Mouse (Mus musculus) midbrain, embryonic 10.5 days (tissue): ENCODE measurements at regions not wholly inside any gene's neighbourhood (a gene's known extent, or its start where the extent isn't known, plus 50 kb on each side); places are given as distances from the start of the nearest gene placed in this dataset.

Experiments
- DNase-seq: peaks from one replicate; pipeline ENCODE4 v3.0.0-alpha.2; 2017; ENCODE audit warnings: low spot score
- H3K27ac ChIP-seq: fragments of 300-500 bp; sonication (generic); replicated peaks from 2 replicates; pipeline ENCODE4 v1.5.1; 2016; ENCODE audit warnings: mild to moderate bottlenecking
- H3K27me3 ChIP-seq: fragments of 300-500 bp; sonication (generic); 2 replicates; pipeline ENCODE4 v1.6.1; 2016; ENCODE audit warnings: low read depth, mild to moderate bottlenecking; ENCODE audit not compliant: poor library complexity, severe bottlenecking
- H3K36me3 ChIP-seq: fragments of 300-500 bp; sonication (generic); 2 replicates; pipeline ENCODE4 v1.6.1; 2016; ENCODE audit warnings: mild to moderate bottlenecking, moderate library complexity
- H3K4me1 ChIP-seq: fragments of 300-500 bp; sonication (generic); 2 replicates; pipeline ENCODE4 v1.6.1; 2016
- H3K4me3 ChIP-seq: fragments of 300-500 bp; sonication (generic); 2 replicates; pipeline ENCODE4 v1.5.1; 2016; ENCODE audit warnings: mild to moderate bottlenecking, moderate library complexity
- H3K9me3 ChIP-seq: fragments of 300-500 bp; sonication (generic); replicated peaks from 2 replicates; pipeline ENCODE4 v1.6.1; 2016; ENCODE audit warnings: mild to moderate bottlenecking
- WGBS: fragments of 180-500 bp; shearing (Covaris S2); methylation state at CpG from one replicate; pipeline ENCODE4 v1.1.7; 2016; 5-methylcytosine and 5-hydroxymethylcytosine counted together

GRCm38 (mm10) chr2:21035884-21036648 is 67.4 kb upstream of the Arhgap21 start:
- no peak for DNase-seq
- H3K4me1 ChIP-seq = peaks cover 16% of the 10 kb centered on the region
- no peaks in the 10 kb centered on the region for H3K36me3 ChIP-seq
- no peak overlapping the region for H3K4me3 ChIP-seq
- no peaks in the 10 kb centered on the region for H3K27me3 ChIP-seq
- 0 out of 2 replicates have a peak, but pooled peaks cover 4% of the 10 kb centered on the region for H3K9me3 ChIP-seq
- no peak overlapping the region for H3K27ac ChIP-seq
- WGBS = 82% methylated on average over 5 of the region's 5 CpGs

- Histone ChIP-seq H3K27ac (peak overlapping the region; percentile 52), H3K36me3 (no peaks in the 10 kb centered on the region), H3K4me1 (peaks cover 16% of the 10 kb centered on the region), H3K27me3 (no peaks in the 10 kb centered on the region), H3K9me3 (0 out of 2 replicates have a peak, but pooled peaks cover 4% of the 10 kb centered on the region), H3K4me3 (no peak overlapping the region)
- no peak for DNase-seq
- 43% methylated on average over 8 of the region's 8 CpGs for WGBS
Observed at GRCm38 (mm10) chr2:21034651-21035050, 66.0 kb upstream of the Arhgap21 start.

- Histone ChIP-seq H3K4me3 (no peak overlapping the region), H3K9me3 (0 out of 2 replicates have a peak, but pooled peaks cover 4% of the 10 kb centered on the region), H3K27me3 (no peaks in the 10 kb centered on the region), H3K27ac (no peak overlapping the region), H3K36me3 (no peaks in the 10 kb centered on the region), H3K4me1 (peaks cover 7% of the 10 kb centered on the region)
- no peak for DNase-seq
- 73% methylated on average over 4 of the region's 4 CpGs for WGBS
Observed at GRCm38 (mm10) chr2:21030650-21031049, 62.0 kb upstream of the Arhgap21 start.

GRCm38 (mm10) chr2:21029391-21030010 is 60.8 kb upstream of the Arhgap21 start:
- no peak for DNase-seq
- no peak overlapping the region for H3K4me3 ChIP-seq
- peaks cover 5% of the 10 kb centered on the region for H3K4me1 ChIP-seq
- WGBS = 82% methylated on average over 5 of the region's 5 CpGs
- H3K27ac ChIP-seq = no peak overlapping the region
- no peaks in the 10 kb centered on the region for H3K27me3 ChIP-seq
- H3K9me3 ChIP-seq = 0 out of 2 replicates have a peak, but pooled peaks cover 4% of the 10 kb centered on the region
- H3K36me3 ChIP-seq = no peaks in the 10 kb centered on the region

GRCm38 (mm10) chr2:21028605-21029004 is 59.9 kb upstream of the Arhgap21 start:
- no peaks in the 10 kb centered on the region for H3K36me3 ChIP-seq
- no peak overlapping the region for H3K4me3 ChIP-seq
- WGBS = 62% methylated on average over 2 of the region's 2 CpGs
- H3K27me3 ChIP-seq = no peaks in the 10 kb centered on the region
- peak overlapping the region; percentile 46; the same call in 1 of the 2 replicates for H3K27ac ChIP-seq
- H3K9me3 ChIP-seq = 0 out of 2 replicates have a peak, but pooled peaks cover 4% of the 10 kb centered on the region
- no peak for DNase-seq
- peaks cover 5% of the 10 kb centered on the region for H3K4me1 ChIP-seq

- 82% methylated on average over 1 of the region's 1 CpGs for WGBS
Observed at GRCm38 (mm10) chr2:21018535-21018934, 49.9 kb upstream of the Arhgap21 start.

More at GRCm38 (mm10) chr2:21018535-21018934, 49.9 kb upstream of the Arhgap21 start:
- Histone ChIP-seq H3K9me3 (no peaks in the 10 kb centered on the region), H3K27me3 (no peaks in the 10 kb centered on the region), H3K36me3 (no peaks in the 10 kb centered on the region), H3K4me3 (no peak overlapping the region), H3K27ac (no peak overlapping the region), H3K4me1 (no peaks in the 10 kb centered on the region)
- no peak for DNase-seq
